Mouse (Mus musculus) embryo, embryonic 11.5 days (tissue): Measurements from ENCODE around the gene Setd7.

Experiments
- DNase-seq: peaks from one replicate; pipeline ENCODE4 v3.0.0-alpha.2; 2012; ENCODE audit warnings: low read depth, low spot score

Setd7 gene

GRCm38 (mm10) chr3:51517878-51518762 is 42.6 kb downstream of the Setd7 start:
- DNase-seq = no peak

GRCm38 (mm10) chr3:51517467-51517866 is 43.2 kb downstream of the Setd7 start:
- no peak for DNase-seq

GRCm38 (mm10) chr3:51511983-51512382 is 48.7 kb downstream of the Setd7 start:
- DNase-seq = no peak

- peak; percentile 56 for DNase-seq
These were observed 49.8 kb downstream of the Setd7 start for GRCm38 (mm10) chr3:51510903-51511302.

GRCm38 (mm10) chr3:51505465-51505864 is 55.2 kb downstream of the Setd7 start:
- no peak for DNase-seq

- no peak for DNase-seq
These were observed 56.2 kb downstream of the Setd7 start for GRCm38 (mm10) chr3:51504385-51504952.

GRCm38 (mm10) chr3:51499876-51500275 is 60.8 kb downstream of the Setd7 start:
- no peak for DNase-seq

GRCm38 (mm10) chr3:51498659-51499058 is 62.0 kb downstream of the Setd7 start:
- DNase-seq = no peak

- no peak for DNase-seq
These were observed 62.7 kb downstream of the Setd7 start for GRCm38 (mm10) chr3:51497978-51498377.

- DNase-seq = no peak
These were observed 65.0 kb downstream of the Setd7 start for GRCm38 (mm10) chr3:51495646-51496045.

- no peak for DNase-seq
These were observed 66.2 kb downstream of the Setd7 start for GRCm38 (mm10) chr3:51494466-51494865.

- DNase-seq = no peak
These were observed 67.3 kb downstream of the Setd7 start for GRCm38 (mm10) chr3:51493272-51493838.

- DNase-seq = no peak
These were observed 70.5 kb downstream of the Setd7 start for GRCm38 (mm10) chr3:51490088-51490753.

- DNase-seq = no peak
These were observed 74.0 kb downstream of the Setd7 start for GRCm38 (mm10) chr3:51486491-51487195.

- DNase-seq = no peak
These were observed 75.3 kb downstream of the Setd7 start for GRCm38 (mm10) chr3:51485347-51485746.

- no peak for DNase-seq
These were observed 76.3 kb downstream of the Setd7 start for GRCm38 (mm10) chr3:51484370-51484769.

GRCm38 (mm10) chr3:51483741-51484359 is 76.8 kb downstream of the Setd7 start, which contains the start of gene Rab33b:
Rab33b (plus strand) TSS chr3:51483920.
- peak; percentile 93 for DNase-seq

GRCm38 (mm10) chr3:51482781-51483180 is 77.9 kb downstream of the Setd7 start:
- no peak for DNase-seq

GRCm38 (mm10) chr3:51481881-51482280 is 78.8 kb downstream of the Setd7 start:
- no peak for DNase-seq

- DNase-seq = peak; percentile 51
These were observed 79.6 kb downstream of the Setd7 start for GRCm38 (mm10) chr3:51481059-51481458.

GRCm38 (mm10) chr3:51479893-51480292 is 80.8 kb downstream of the Setd7 start:
- DNase-seq = no peak
